Mouse (Mus musculus) olfactory bulb, adult 2 months (tissue): ENCODE results near the gene Etfb.

Source experiments
- CTCF ChIP-seq: fragments of 200-500 bp; IDR thresholded peaks from 2 replicates; pipeline ENCODE4 v1.5.1; 2012; ENCODE audit warnings: low read depth, mild to moderate bottlenecking, low read length, moderate library complexity; ENCODE audit not compliant: insufficient read depth
- POLR2A ChIP-seq: fragments of 200-500 bp; IDR thresholded peaks from 2 replicates; pipeline ENCODE4 v1.6.1; 2012; ENCODE audit warnings: mild to moderate bottlenecking, low read depth, low read length, moderate library complexity; ENCODE audit not compliant: insufficient read depth

DNA sequence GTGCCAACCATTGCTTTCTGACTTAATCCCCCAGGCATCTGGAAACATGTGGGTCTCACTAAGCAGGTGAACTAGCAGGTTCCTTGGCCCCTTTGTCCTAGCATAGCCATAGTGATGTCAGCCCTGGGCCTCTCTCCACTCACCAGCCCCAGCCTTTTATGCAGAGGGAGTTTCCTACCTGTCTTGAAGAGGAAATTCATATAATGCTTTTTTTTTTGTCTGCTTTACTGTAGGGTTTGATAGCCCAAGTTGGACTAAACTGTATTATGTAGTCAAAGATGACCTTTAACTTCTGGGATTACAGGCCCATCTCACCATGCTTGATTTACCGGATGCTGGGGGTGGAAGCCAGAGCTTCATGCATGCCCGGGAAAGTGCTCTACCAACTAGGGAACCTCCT, 5.9 kb downstream of the Etfb start:
- TF ChIP-seq POLR2A (no peak), CTCF (no peak)
